Mouse (Mus musculus): Measurements from ENCODE around the gene Pcna.

DNA sequence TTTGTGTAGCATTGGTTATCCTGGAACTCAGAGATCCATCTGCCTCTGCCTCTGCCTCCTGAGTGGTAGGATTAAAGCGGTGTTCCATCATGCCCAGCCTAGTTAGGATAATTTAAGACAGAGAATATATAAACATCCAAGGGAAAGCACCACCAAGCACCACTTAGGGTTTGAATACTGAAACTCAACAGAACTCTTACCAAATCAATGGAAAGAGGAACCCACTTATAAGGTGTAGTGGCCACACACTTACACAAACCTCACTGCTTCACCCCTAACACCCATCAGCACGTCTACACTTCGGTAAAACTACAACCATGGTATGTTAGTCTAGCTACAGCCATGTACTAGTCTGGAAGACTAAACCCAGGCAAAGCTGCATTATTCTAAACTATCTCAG, 9.7 kb downstream of the Pcna start:
- no peak for TF ChIP-seq CTCF (IDR thresholded peaks at IDR 0.05; ENCODE audit: extremely low read depth, insufficient read depth, insufficient read length, insufficient replicate concordance)
- TF ChIP-seq POLR2A (IDR thresholded peaks at IDR 0.05; ENCODE audit: low read depth, low read length) = no peak
